Mouse (Mus musculus): ENCODE results near the gene Batf3. TPM values are rescaled to one million over a fixed set of nuclear protein-coding genes. Genes with fewer than 3 reads are reported as not detected.

Batf3 gene
- polyA plus RNA-seq, 1 experiment from 2014 or later: 3.0 TPM

DNA sequence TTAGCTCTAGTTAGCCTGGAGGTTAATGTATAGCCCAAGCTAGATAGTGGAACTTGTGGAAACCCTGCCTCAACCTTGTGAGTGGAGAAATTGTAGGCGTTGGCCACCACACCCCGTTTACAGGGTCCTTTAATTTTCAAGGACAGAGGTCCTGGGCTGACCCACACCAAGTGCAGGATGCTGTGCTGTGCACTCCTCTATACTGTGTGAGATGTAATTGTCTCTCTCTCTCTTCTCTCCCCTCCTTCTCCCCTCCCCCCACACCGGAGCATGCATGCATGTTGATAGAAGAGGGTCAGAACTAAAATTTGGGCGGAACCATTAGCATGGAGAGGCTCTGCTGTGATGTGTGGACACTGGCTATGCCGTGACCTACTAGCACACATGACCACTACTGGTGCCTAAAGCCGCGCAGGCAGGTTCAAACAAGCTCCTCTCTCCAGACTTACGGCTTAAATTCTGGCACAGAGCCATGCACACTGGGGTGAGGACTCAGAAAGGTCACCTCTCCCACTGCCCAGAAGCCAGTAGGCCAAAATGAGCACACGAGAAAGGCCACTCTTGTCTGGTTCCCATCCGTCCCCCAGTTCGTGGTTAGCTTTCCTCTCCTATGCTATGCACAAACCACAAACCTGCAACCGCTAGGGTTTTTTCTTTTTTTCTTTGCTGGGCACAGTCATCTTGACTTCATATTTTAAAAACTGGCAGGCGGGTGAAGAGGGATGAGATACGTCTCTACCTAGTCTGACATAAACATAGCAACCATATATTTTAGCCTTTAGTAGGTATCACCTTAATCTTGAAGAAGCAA is 571 bp upstream of the Batf3 start:
- Histone ChIP-seq H3K79me2 (ENCODE audit: inconsistent target) (no peaks in the 10 kb centered on the region), H3K27ac (no peak overlapping the region), H3K4me3 (ENCODE audit: inconsistent target) (peak overlapping the region; percentile 20; the same call in 1 of the 2 replicates), H3K36me3 (ENCODE audit: inconsistent target) (no peaks in the 10 kb centered on the region)
- WGBS (ENCODE audit: missing documents): 53% methylated on average over 14 of the region's 14 CpGs

DNA sequence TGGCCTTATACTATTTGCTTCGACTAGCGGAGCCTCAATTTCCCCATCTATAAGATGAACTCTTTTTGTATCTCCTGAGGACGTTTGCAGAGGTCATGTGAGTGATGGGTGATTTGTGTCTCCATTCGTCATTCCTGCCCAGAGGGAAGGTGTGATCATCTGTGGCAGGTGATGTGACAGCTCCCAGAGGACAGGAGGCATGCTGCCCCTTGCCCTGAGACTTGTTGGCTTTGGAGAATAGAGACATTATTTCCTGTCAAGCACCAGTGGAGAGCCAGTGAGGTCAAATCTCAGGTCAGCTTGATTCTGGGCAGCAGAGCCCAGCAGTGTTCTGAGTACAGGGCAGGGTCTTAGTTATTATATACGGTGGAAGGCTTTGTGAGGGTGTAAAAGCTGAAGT is 1.5 kb downstream of the Batf3 start:
- no peak overlapping the region for H3K27ac ChIP-seq
- WGBS (ENCODE audit: missing documents): 66% methylated on average over 5 of the region's 5 CpGs
- no peak overlapping the region for H3K4me3 ChIP-seq (ENCODE audit: inconsistent target)
- H3K79me2 ChIP-seq (ENCODE audit: inconsistent target): no peaks in the 10 kb centered on the region
- H3K36me3 ChIP-seq (ENCODE audit: inconsistent target): no peaks in the 10 kb centered on the region

DNA sequence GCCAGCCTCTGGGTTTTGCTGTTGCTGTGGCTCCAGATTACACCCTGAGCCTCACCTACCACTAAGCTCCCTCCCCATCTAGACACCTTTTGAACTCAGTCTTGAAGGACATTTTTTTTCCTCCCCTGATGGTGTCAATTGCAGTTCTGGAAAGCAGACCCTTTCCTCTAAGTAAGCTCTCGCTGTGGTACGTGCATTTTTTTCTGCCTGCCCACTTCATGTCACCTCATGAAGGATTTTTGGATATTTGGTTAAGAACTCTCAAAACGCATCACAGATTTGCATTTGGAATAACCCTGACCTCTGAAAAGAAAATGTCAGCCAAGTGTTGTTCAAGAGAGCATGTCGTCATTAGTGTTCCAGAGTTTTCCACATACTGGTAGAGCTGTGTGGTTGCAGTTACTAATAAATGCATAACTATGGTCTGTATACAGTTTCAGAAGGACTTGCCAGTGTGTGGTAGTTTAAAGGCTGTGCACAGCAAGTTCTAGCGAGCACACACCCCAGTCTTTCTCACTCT is 2.2 kb downstream of the Batf3 start:
- WGBS (ENCODE audit: missing documents): 84% methylated on average over 5 of the region's 5 CpGs
- no peak overlapping the region for H3K27ac ChIP-seq
- no peak overlapping the region for H3K4me3 ChIP-seq (ENCODE audit: inconsistent target)
- H3K79me2 ChIP-seq (ENCODE audit: inconsistent target): no peaks in the 10 kb centered on the region
- no peaks in the 10 kb centered on the region for H3K36me3 ChIP-seq (ENCODE audit: inconsistent target)

GRCm38 (mm10) chr1:191102730-191103370 is 5.2 kb downstream of the Batf3 start:
- H3K27ac ChIP-seq: no peak overlapping the region
- H3K4me3 ChIP-seq (ENCODE audit: inconsistent target): no peak overlapping the region
- no peaks in the 10 kb centered on the region for H3K79me2 ChIP-seq (ENCODE audit: inconsistent target)
- no peaks in the 10 kb centered on the region for H3K36me3 ChIP-seq (ENCODE audit: inconsistent target)
- WGBS (ENCODE audit: missing documents): 85% methylated on average over 15 of the region's 15 CpGs

DNA sequence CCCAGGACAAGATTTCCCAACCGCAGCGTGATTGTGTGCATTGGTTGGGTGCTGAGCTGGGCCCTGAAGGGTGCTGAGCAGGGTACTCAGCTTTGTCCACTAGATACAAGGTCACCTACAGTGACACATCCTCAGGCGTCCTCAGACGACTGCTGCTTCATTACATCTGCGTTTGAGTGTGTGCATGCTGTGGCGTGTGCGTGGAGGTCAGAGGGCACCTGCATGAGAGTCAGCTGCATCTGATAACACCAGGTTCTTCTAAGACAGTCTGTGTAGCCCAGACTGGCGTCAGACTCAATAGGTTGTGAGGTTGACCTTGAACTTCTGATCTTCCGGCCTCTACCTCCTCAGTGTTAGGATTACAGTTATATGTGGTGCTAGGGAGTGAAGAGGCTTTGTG is 7.6 kb downstream of the Batf3 start:
- no peak overlapping the region for H3K27ac ChIP-seq
- 95% methylated on average over 9 of the region's 9 CpGs for WGBS (ENCODE audit: missing documents)
- H3K4me3 ChIP-seq (ENCODE audit: inconsistent target): no peak overlapping the region
- H3K79me2 ChIP-seq (ENCODE audit: inconsistent target): no peaks in the 10 kb centered on the region
- no peaks in the 10 kb centered on the region for H3K36me3 ChIP-seq (ENCODE audit: inconsistent target)

- WGBS (ENCODE audit: missing documents): 82% methylated on average over 10 of the region's 10 CpGs
- Histone ChIP-seq H3K79me2 (ENCODE audit: inconsistent target) (no peaks in the 10 kb centered on the region), H3K4me3 (ENCODE audit: inconsistent target) (no peak overlapping the region), H3K27ac (no peak overlapping the region), H3K36me3 (ENCODE audit: inconsistent target) (no peaks in the 10 kb centered on the region)
Measured at GRCm38 (mm10) chr1:191107306-191107705, 9.7 kb downstream of the Batf3 start.

- 38% methylated on average over 9 of the region's 9 CpGs for WGBS (ENCODE audit: missing documents)
- H3K36me3 ChIP-seq (ENCODE audit: inconsistent target): no peaks in the 10 kb centered on the region
- peak overlapping the region; percentile 89 for H3K27ac ChIP-seq
- no peak overlapping the region for H3K4me3 ChIP-seq (ENCODE audit: inconsistent target)
- no peaks in the 10 kb centered on the region for H3K79me2 ChIP-seq (ENCODE audit: inconsistent target)
Measured at GRCm38 (mm10) chr1:191109907-191110306, 12.3 kb downstream of the Batf3 start.

GRCm38 (mm10) chr1:191111146-191111545 is 13.5 kb downstream of the Batf3 start:
- WGBS (ENCODE audit: missing documents): 2% methylated on average over 8 of the region's 8 CpGs
- no peaks in the 10 kb centered on the region for H3K36me3 ChIP-seq (ENCODE audit: inconsistent target)

GRCm38 (mm10) chr1:191114868-191115267 is 17.2 kb downstream of the Batf3 start:
- 30% methylated on average over 7 of the region's 7 CpGs for WGBS (ENCODE audit: missing documents)
- H3K4me3 ChIP-seq (ENCODE audit: inconsistent target): no peak overlapping the region
- H3K27ac ChIP-seq: no peak overlapping the region; the same call in 1 of the 2 replicates
- H3K79me2 ChIP-seq (ENCODE audit: inconsistent target): no peaks in the 10 kb centered on the region
- H3K36me3 ChIP-seq (ENCODE audit: inconsistent target): no peaks in the 10 kb centered on the region

More at GRCm38 (mm10) chr1:191111146-191111545, 13.5 kb downstream of the Batf3 start:
- Histone ChIP-seq H3K27ac (peak overlapping the region; percentile 89), H3K4me3 (ENCODE audit: inconsistent target) (no peak overlapping the region), H3K79me2 (ENCODE audit: inconsistent target) (no peaks in the 10 kb centered on the region)

DNA sequence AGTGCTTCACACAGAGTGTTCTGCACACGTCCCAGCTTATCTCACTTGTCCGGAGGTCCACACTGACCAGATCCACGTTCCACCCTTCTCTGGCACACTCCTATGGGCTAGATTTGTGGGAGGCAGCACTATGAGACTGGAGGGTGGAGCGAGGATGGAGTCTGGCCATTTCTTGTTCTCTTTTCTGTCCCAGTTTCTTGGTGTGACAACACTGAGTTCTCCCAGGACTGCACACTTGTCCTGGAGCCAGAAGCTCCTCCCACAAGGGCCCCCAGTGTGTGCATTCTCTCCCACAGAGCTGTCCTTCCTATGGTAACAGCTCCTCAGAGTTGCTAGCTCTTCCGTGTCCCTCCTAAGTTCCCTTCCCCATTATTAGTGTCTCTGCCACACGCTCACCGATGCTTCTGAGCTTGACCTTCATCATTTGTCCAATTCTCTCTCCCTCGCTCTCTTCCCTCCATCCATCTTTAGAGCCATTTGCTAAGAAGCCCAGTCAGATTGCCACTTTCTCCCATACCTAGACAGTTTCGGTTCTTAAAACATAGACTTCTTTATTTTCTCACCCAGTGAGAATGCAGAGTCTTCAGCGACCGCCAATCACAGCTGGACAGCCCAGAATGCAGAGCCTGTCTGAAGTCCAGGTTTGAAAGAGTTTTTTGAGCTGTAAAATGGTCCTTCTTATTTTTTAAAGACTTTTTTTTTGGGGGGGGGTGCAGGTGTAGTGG is 18.0 kb downstream of the Batf3 start:
- Histone ChIP-seq H3K27ac (no peak overlapping the region), H3K79me2 (ENCODE audit: inconsistent target) (no peaks in the 10 kb centered on the region), H3K36me3 (ENCODE audit: inconsistent target) (no peaks in the 10 kb centered on the region), H3K4me3 (ENCODE audit: inconsistent target) (no peak overlapping the region)
- WGBS (ENCODE audit: missing documents): 79% methylated on average over 10 of the region's 11 CpGs

- Histone ChIP-seq H3K4me3 (ENCODE audit: inconsistent target) (no peak overlapping the region), H3K36me3 (ENCODE audit: inconsistent target) (no peaks in the 10 kb centered on the region), H3K79me2 (ENCODE audit: inconsistent target) (no peaks in the 10 kb centered on the region), H3K27ac (no peak overlapping the region)
- WGBS (ENCODE audit: missing documents): 20% methylated on average over 3 of the region's 3 CpGs
Measured at GRCm38 (mm10) chr1:191122744-191123143, 25.1 kb downstream of the Batf3 start.

DNA sequence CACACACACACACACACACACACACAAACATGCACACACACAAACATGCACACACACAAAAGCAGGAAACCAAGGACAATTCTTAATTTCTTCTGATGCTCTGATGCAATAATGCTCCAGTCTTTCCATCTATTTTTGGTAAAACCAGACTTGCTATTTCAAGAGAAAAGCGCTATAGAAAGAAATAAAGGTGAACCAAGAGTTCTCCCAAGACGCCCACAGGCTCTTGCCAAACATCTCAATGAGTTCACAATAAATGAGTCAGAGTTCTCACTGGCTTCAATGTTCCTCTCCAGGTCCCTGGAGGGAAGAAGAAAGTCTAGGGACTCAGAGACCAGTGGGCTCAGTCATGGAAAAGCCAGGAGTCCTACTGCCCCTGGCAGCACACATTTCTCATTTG is 26.0 kb downstream of the Batf3 start:
- no peak overlapping the region for H3K27ac ChIP-seq
- H3K4me3 ChIP-seq (ENCODE audit: inconsistent target): no peak overlapping the region
- no peaks in the 10 kb centered on the region for H3K36me3 ChIP-seq (ENCODE audit: inconsistent target)
- H3K79me2 ChIP-seq (ENCODE audit: inconsistent target): no peaks in the 10 kb centered on the region
- WGBS (ENCODE audit: missing documents): 33% methylated on average over 2 of the region's 2 CpGs

DNA sequence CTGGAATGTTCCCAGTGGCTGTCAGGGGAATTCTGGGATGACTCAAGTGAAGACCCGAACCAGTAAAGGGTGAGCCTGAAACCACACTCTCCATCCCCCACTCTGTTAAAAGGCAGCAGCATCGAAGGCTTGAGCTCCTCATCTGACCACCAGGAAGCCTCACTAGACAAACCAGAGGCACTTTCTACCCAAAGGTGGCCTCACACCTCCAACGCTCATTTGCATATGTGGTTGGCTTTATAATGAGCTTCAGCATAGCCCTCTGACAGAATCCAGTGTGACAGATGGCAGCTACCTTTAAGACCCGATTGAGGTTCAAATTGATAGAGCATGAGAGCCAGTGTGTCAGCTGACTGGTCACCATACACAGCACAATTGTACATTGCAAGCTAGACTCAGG is 26.6 kb downstream of the Batf3 start:
- 84% methylated on average over 4 of the region's 4 CpGs for WGBS (ENCODE audit: missing documents)
- Histone ChIP-seq H3K27ac (no peak overlapping the region), H3K4me3 (ENCODE audit: inconsistent target) (no peak overlapping the region)

GRCm38 (mm10) chr1:191125811-191126638 is 28.4 kb downstream of the Batf3 start:
- WGBS (ENCODE audit: missing documents): 8% methylated on average over 38 of the region's 38 CpGs
- H3K79me2 ChIP-seq (ENCODE audit: inconsistent target): no peaks in the 10 kb centered on the region

More for the DNA sequence above, 26.6 kb downstream of the Batf3 start:
- no peaks in the 10 kb centered on the region for H3K79me2 ChIP-seq (ENCODE audit: inconsistent target)
- H3K36me3 ChIP-seq (ENCODE audit: inconsistent target): no peaks in the 10 kb centered on the region

More at GRCm38 (mm10) chr1:191125811-191126638, 28.4 kb downstream of the Batf3 start:
- 0 out of 2 replicates have a peak overlapping the region, but pooled peaks have one; percentile 17 for H3K27ac ChIP-seq
- no peaks in the 10 kb centered on the region for H3K36me3 ChIP-seq (ENCODE audit: inconsistent target)
- peak overlapping the region; percentile 7; the same call in 1 of the 2 replicates for H3K4me3 ChIP-seq (ENCODE audit: inconsistent target)
